Mouse (Mus musculus): ENCODE measurements around the gene Tspan11. TPM values are rescaled to one million over a fixed set of nuclear protein-coding genes. Genes with fewer than 3 reads are reported as not detected.
A peak's percentile ranks its signal among the peaks of the same experiment; 100 is the strongest.

Tspan11 gene
- polyA plus RNA-seq (2015; fragmentation: Nextera tagmentation; extraction: Ambion mirVana) = 2.0 and 3.3 TPM in 2 replicates

DNA sequence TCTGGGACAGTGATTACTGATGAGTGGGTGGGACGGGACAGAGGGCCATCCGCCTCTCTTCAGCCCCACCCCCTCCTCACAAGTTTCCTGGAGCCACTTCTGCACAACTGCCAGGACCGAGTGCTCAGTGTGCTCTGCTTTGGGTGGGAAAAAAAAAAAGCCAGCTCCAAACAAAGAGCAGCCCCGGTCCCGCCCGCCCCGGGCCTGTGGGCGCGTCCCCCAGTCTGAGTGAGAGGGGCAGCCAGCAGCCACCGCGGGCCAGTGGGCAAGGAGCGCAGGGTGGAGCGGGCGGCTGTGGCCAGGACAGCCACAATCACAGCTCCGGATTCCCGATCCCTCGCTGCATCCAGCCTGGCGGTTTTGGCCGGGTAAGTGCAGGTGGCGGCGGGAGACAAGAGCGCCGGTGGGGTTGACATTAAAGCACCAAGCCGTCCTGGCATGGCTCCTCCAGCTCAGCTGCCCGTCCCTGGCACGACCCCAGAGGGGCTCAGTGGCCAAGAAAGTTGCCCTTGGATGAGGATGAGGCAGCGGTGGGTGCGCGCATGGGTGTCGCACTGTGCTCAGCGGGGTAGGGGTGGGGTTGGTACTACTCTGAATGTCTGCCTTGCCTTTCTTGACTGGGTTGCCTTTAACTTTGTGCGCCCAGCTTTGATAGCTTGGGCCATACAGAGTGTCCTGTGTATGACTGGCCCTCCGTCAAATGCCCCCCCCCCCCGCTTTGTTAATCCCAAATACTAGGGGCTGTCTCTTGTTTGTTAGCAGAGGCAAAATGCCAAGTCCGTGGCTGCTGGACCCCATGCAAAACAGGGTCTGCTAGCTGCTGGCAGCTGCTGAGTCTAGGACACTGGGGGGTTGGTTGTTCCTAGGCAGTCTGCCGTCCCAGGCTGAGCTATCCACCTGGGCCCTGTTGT, at the start of gene Tspan11:
TSS of gene Tspan11 (plus strand) at position 79 of the 911 bp plus-strand sequence.
- peak within 1 kb of the TSS; percentile 73 for H3K9ac ChIP-seq
- H3K4me3 ChIP-seq = peak within 1 kb of the TSS; percentile 58
- 4% methylated on average over 36 of the region's 36 CpGs for WGBS
- H3K27ac ChIP-seq (replicated peaks) = no peak within 1 kb of the TSS
- peak within 1 kb of the TSS; percentile 95 for H3K4me2 ChIP-seq
- no peak; the same call in 1 of the 2 replicates for ATAC-seq (ENCODE audit: extremely low read depth, insufficient number of reproducible peaks, low FRiP score, low TSS enrichment)
- peaks cover 24% of the 10 kb centered on the region for H3K27me3 ChIP-seq (replicated peaks)
- no peaks in the 10 kb centered on the region for H3K36me3 ChIP-seq
- no peaks in the 10 kb centered on the region for H3K9me3 ChIP-seq
- peaks cover 20% of the 10 kb centered on the region for H3K4me1 ChIP-seq

DNA sequence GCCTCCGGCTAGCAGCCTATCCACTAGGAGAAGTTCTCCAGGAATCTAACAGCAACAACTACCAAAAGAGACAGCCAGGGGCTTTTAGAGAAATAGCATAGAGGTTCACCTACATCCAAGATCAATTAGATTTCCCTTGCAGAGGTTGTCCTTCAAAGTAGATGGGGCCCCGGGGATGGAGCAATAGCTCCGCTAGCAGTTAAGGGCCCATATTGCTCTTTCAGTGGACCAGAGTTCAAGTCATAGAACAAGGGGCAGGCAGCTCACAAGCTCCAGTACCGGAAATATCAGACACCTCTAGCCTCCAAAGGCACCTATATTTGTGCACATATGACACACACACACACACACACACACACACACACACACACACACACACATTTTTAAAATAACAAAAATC, 49.5 kb upstream of the Tspan11 start:
- no peak overlapping the region for H3K4me3 ChIP-seq
- WGBS = 90% methylated on average over 4 of the region's 4 CpGs

DNA sequence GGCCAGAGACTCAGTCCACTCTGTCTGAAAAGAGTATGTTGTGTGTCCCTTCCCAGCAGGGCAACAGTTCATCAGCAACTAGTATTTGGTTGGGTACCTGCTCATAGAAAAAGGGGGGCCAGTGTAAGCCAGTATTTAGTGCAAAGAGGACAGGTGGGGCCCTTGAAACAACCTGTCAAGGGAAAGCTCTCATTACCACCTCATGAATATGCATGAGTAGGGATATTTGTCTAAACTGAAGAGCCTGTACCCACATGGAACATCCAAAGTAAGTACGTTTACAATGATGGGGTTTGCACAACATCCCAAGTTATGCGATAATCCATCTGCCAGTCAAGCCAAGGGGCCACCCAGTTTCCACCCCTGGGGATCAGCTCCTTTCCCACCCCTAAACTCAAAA, 47.9 kb upstream of the Tspan11 start:
- no peak overlapping the region for H3K4me3 ChIP-seq
- WGBS = 88% methylated on average over 2 of the region's 2 CpGs
- no peaks in the 10 kb centered on the region for H3K9me3 ChIP-seq
- H3K27ac ChIP-seq (replicated peaks) = no peak overlapping the region
- H3K4me2 ChIP-seq = no peak overlapping the region
- no peak for ATAC-seq (ENCODE audit: extremely low read depth, insufficient number of reproducible peaks, low FRiP score, low TSS enrichment)
- no peaks in the 10 kb centered on the region for H3K27me3 ChIP-seq (replicated peaks)
- H3K9ac ChIP-seq = no peak overlapping the region
- no peaks in the 10 kb centered on the region for H3K4me1 ChIP-seq
- no peaks in the 10 kb centered on the region for H3K36me3 ChIP-seq

More for the DNA sequence above, 49.5 kb upstream of the Tspan11 start:
- H3K4me1 ChIP-seq = no peaks in the 10 kb centered on the region
- no peaks in the 10 kb centered on the region for H3K27me3 ChIP-seq (replicated peaks)
- ATAC-seq (ENCODE audit: extremely low read depth, insufficient number of reproducible peaks, low FRiP score, low TSS enrichment) = no peak
- no peak overlapping the region for H3K27ac ChIP-seq (replicated peaks)
- H3K9me3 ChIP-seq = no peaks in the 10 kb centered on the region
- no peaks in the 10 kb centered on the region for H3K36me3 ChIP-seq
- no peak overlapping the region for H3K4me2 ChIP-seq
- no peak overlapping the region for H3K9ac ChIP-seq

DNA sequence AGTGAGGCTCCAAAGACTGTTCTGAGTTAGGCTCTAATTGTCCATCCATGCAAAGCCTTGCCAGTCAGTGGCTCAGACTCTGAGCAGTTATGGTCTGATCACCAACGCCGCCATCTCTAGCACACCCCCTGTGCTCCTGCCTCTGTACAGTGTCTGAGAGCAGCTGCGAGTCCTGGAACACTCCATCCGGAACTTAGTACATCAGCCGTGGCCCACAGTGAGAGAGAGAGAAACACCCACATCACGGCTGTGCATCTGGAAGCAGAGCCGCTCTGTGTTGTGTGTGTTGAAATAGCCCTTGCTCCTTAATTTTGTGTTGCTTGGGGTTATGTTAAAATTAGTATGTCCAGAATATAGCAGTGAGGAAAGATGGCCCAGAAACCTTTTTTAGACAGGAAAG, 47.2 kb upstream of the Tspan11 start:
- ATAC-seq (ENCODE audit: extremely low read depth, insufficient number of reproducible peaks, low FRiP score, low TSS enrichment) = no peak
- no peaks in the 10 kb centered on the region for H3K9me3 ChIP-seq
- 79% methylated on average over 7 of the region's 7 CpGs for WGBS
- no peaks in the 10 kb centered on the region for H3K4me1 ChIP-seq
- no peaks in the 10 kb centered on the region for H3K27me3 ChIP-seq (replicated peaks)
- H3K27ac ChIP-seq (replicated peaks) = no peak overlapping the region
- no peak overlapping the region for H3K9ac ChIP-seq
- no peak overlapping the region for H3K4me3 ChIP-seq
- no peaks in the 10 kb centered on the region for H3K36me3 ChIP-seq
- no peak overlapping the region for H3K4me2 ChIP-seq

DNA sequence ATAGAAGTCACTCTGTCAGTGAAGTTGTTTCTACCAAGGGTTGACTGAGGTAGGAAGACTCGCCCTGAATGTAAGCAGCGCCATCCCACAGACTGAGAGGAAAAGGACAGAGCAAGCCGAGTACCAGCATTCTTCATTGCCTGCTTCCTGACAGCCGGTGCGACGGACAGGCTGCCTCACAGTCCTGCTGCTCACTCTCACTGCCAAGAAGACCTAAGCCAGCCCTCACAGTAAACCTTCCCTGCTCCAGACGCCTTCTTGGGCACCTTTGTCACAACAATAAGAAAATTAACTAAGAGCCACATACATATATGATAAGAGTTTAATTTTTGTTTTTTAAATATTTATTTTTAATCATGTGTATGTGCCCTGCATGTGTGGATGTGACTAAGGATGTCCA, 46.1 kb upstream of the Tspan11 start:
- no peak overlapping the region for H3K9ac ChIP-seq
- no peaks in the 10 kb centered on the region for H3K36me3 ChIP-seq
- WGBS = 51% methylated on average over 7 of the region's 7 CpGs
- H3K4me2 ChIP-seq = no peak overlapping the region
- no peak for ATAC-seq (ENCODE audit: extremely low read depth, insufficient number of reproducible peaks, low FRiP score, low TSS enrichment)
- no peaks in the 10 kb centered on the region for H3K9me3 ChIP-seq
- H3K4me3 ChIP-seq = no peak overlapping the region
- no peaks in the 10 kb centered on the region for H3K4me1 ChIP-seq
- no peaks in the 10 kb centered on the region for H3K27me3 ChIP-seq (replicated peaks)
- H3K27ac ChIP-seq (replicated peaks) = no peak overlapping the region

DNA sequence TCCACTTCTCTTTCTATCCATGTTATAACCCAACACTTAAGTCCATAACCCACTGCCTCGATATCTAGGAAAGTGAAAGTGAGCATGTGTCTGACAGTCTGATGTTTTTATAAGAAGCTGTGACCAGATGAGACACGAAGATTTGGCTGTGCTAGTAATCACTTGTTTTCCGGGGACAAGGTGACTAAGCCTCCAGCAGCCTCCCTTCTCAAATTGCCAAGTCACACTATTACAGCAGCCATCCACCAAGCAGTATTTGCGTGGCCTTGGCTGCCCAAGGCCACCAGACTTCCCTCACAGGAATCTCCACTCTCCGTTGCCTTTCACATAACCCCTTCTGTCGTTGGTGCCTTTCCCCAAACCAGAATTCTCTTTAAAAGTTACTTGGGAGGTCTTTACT, 40.9 kb upstream of the Tspan11 start:
- Histone ChIP-seq H3K36me3 (no peaks in the 10 kb centered on the region), H3K27ac (replicated peaks) (no peak overlapping the region), H3K4me3 (no peak overlapping the region), H3K27me3 (replicated peaks) (0 out of 2 replicates have a peak, but pooled peaks cover 6% of the 10 kb centered on the region), H3K9ac (no peak overlapping the region), H3K9me3 (no peaks in the 10 kb centered on the region), H3K4me2 (no peak overlapping the region), H3K4me1 (no peaks in the 10 kb centered on the region)
- WGBS = 59% methylated on average over 6 of the region's 6 CpGs
- ATAC-seq (ENCODE audit: extremely low read depth, insufficient number of reproducible peaks, low FRiP score, low TSS enrichment) = no peak

DNA sequence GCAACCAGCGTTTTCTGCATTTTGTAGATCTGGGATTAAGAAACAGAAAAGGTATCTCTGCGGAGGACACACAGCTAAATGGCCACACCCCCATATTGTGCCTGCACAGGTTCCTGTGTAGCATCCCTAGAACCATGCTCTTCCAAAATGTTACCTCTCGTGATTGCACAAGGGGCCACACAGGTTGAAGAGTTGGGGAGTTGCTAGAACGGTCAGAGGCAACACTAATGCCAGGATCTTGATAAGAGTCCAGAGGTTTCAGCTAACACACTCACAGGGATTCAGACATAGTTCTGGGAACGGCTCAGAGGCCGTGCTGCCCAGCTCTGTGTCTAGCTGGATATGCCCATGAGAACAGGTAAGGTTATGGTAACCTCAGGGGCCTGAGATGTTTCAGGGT, 37.9 kb upstream of the Tspan11 start:
- no peaks in the 10 kb centered on the region for H3K36me3 ChIP-seq
- WGBS = 54% methylated on average over 6 of the region's 6 CpGs
- ATAC-seq (ENCODE audit: extremely low read depth, insufficient number of reproducible peaks, low FRiP score, low TSS enrichment) = no peak
- H3K4me1 ChIP-seq = peaks cover 15% of the 10 kb centered on the region
- no peak overlapping the region for H3K4me3 ChIP-seq
- 0 out of 2 replicates have a peak, but pooled peaks cover 6% of the 10 kb centered on the region for H3K27me3 ChIP-seq (replicated peaks)
- H3K9me3 ChIP-seq = no peaks in the 10 kb centered on the region
- no peak overlapping the region for H3K9ac ChIP-seq
- H3K4me2 ChIP-seq = no peak overlapping the region
- no peak overlapping the region for H3K27ac ChIP-seq (replicated peaks)

DNA sequence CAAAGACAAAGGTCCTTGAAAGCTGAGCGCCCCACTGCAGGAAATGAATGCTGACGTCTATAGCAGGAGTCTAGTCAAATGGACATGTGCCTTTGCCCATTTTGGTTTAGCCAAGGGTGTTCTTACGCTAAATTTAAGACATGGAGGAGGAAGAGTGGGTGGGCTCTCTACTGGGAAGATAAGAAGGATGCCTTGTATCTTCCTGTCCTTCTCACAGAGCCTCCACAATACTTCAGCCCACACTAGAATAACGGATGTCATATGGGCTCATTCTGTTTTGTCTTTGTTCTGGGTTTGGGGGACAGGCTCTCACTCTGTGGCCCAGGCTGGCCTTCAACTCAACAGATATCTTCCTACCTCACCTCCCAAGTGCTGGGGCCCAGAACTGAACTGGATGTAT, 35.8 kb upstream of the Tspan11 start:
- WGBS = 71% methylated on average over 4 of the region's 4 CpGs
- H3K36me3 ChIP-seq = no peaks in the 10 kb centered on the region
- no peak for ATAC-seq (ENCODE audit: extremely low read depth, insufficient number of reproducible peaks, low FRiP score, low TSS enrichment)
- H3K4me1 ChIP-seq = peaks cover 21% of the 10 kb centered on the region
- H3K27ac ChIP-seq (replicated peaks) = no peak overlapping the region
- H3K27me3 ChIP-seq (replicated peaks) = peaks cover 6% of the 10 kb centered on the region; the same call in 1 of the 2 replicates
- H3K9me3 ChIP-seq = no peaks in the 10 kb centered on the region
- H3K4me2 ChIP-seq = no peak overlapping the region
- H3K4me3 ChIP-seq = no peak overlapping the region
- H3K9ac ChIP-seq = no peak overlapping the region

DNA sequence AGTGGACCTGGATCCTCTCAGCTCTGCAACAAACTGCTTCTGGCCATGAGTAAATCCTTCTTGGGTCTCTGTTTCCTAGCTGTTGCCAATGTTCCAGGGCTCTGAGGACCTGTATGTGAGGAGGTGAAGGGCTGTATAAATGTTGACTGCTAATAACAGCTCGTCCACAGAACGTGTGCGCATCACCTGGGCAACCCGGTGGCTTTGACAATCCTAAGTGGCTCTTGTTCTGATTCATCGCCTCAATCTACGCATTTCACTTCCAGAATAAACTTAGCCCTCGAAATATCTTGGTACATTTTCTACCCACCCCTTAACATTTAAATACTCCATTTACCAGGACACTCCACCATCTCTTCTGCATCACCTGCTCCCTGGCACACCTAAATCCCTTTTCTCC, 34.1 kb upstream of the Tspan11 start:
- no peak overlapping the region for H3K4me3 ChIP-seq
- 77% methylated on average over 7 of the region's 7 CpGs for WGBS
- H3K4me1 ChIP-seq = peaks cover 21% of the 10 kb centered on the region
- H3K36me3 ChIP-seq = no peaks in the 10 kb centered on the region
- 0 out of 2 replicates have a peak overlapping the region, but pooled peaks have one; percentile 38 for H3K9ac ChIP-seq
- ATAC-seq (ENCODE audit: extremely low read depth, insufficient number of reproducible peaks, low FRiP score, low TSS enrichment) = no peak
- H3K27ac ChIP-seq (replicated peaks) = peak overlapping the region; percentile 53
- H3K4me2 ChIP-seq = peak overlapping the region; percentile 57
- H3K9me3 ChIP-seq = no peaks in the 10 kb centered on the region
- peaks cover 6% of the 10 kb centered on the region; the same call in 1 of the 2 replicates for H3K27me3 ChIP-seq (replicated peaks)

DNA sequence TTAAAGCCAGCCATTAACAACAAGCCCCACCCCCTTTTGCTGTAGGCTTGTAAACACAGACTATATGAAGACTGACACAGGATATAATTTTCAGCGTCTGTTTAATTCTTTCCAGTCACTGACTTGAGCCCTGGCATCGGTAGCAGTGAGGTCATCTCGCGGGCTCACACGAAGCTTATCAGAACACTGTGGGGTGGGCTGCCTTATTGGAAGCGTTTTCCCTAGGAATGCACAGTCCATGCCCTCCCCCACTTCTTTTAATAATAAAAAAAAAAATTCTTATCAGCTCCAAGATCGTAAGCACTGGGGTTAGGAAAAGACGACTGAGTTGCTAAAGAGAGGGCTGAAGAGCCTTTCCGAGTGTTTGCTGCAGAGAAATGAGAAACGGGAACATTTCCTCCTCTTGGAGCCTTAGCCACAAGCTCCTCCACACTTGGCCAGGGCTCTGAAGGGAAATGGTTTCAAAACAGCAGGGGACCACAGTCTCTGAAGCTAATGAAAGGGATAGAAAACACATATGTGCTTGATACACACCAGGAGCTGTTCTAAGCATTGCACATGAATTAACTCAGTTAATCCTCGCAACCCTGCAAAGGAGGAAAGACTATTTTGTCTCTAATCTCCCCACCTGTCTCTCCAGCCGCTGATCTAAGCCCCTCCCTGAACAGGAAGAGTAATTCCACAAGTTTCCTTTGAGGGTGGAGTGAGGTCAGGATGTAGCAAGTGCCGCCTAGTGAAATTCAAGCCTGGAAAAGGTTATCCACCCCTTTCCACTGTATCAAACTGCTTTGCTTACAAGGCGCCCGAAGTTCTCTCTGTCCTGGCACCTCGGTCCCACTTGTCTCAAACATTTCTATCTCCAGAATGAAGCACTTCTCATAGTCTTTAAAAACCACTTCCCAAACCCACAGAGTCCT, 33.4 kb upstream of the Tspan11 start:
- ATAC-seq (ENCODE audit: extremely low read depth, insufficient number of reproducible peaks, low FRiP score, low TSS enrichment) = peak; percentile 30; the same call in 1 of the 2 replicates
- Histone ChIP-seq H3K4me3 (peak overlapping the region; percentile 7; the same call in 1 of the 2 replicates), H3K9ac (peak overlapping the region; percentile 38; the same call in 1 of the 2 replicates), H3K36me3 (no peaks in the 10 kb centered on the region), H3K9me3 (no peaks in the 10 kb centered on the region), H3K27ac (replicated peaks) (peak overlapping the region; percentile 53), H3K4me2 (peak overlapping the region; percentile 57), H3K4me1 (peaks cover 21% of the 10 kb centered on the region), H3K27me3 (replicated peaks) (peaks cover 6% of the 10 kb centered on the region; the same call in 1 of the 2 replicates)
- 9% methylated on average over 16 of the region's 16 CpGs for WGBS

DNA sequence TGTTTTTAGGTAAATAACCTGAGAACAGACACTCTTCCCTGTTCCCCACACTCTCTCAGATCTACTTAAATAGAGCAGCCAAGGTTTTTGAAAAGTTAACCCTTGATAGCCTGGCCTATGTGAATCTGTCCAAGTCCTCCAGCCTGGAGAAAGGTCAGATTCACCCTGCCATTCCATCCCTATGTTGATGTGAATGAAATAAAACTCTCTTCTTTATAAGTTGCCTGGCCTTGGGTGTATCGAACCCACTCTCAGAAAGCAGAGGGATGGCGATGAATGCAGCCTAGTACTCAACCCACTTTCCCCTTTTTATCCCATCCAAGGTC, 32.7 kb upstream of the Tspan11 start:
- peaks cover 5% of the 10 kb centered on the region; the same call in 1 of the 2 replicates for H3K27me3 ChIP-seq (replicated peaks)
- peaks cover 21% of the 10 kb centered on the region for H3K4me1 ChIP-seq
- H3K27ac ChIP-seq (replicated peaks) = peak overlapping the region; percentile 53
- H3K4me3 ChIP-seq = no peak overlapping the region
- H3K9me3 ChIP-seq = no peaks in the 10 kb centered on the region
- H3K36me3 ChIP-seq = no peaks in the 10 kb centered on the region
- ATAC-seq (ENCODE audit: extremely low read depth, insufficient number of reproducible peaks, low FRiP score, low TSS enrichment) = no peak
- H3K4me2 ChIP-seq = peak overlapping the region; percentile 57
- 83% methylated on average over 2 of the region's 2 CpGs for WGBS
- no peak overlapping the region for H3K9ac ChIP-seq
